Mouse (Mus musculus) sigmoid colon, adult 10 weeks (tissue): ENCODE data around the gene Slc35a3. TPM values are rescaled to one million over a fixed set of nuclear protein-coding genes. Genes with fewer than 3 reads are reported as not detected.

ENCODE experiments used
- polyA plus RNA-seq: library from polyadenylated mRNA; stranded (reverse); fragments of 350-450 nt; fragmentation: Illumina TruSeq; extraction: RNeasy Lipid Tissue Mini Kit (QIAGEN cat#74804); gene quantifications from one replicate; pipeline ENCODE4 v1.2.3, GENCODE M21; 2014; ENCODE audit warnings: low read depth, low replicate concordance

Gene Slc35a3
- 673 TPM for polyA plus RNA-seq

GRCm38 (mm10) chr3:116712436-116712881 is at the start of gene Slc35a3:
Gene Slc35a3 (minus strand): TSS chr3:116712831.

GRCm38 (mm10) chr3:116681160-116681559 is 31.5 kb downstream of the Slc35a3 start, which contains the start of gene Gm43191:
Gene Gm43191 (minus strand): TSS chr3:116681260.

DNA sequence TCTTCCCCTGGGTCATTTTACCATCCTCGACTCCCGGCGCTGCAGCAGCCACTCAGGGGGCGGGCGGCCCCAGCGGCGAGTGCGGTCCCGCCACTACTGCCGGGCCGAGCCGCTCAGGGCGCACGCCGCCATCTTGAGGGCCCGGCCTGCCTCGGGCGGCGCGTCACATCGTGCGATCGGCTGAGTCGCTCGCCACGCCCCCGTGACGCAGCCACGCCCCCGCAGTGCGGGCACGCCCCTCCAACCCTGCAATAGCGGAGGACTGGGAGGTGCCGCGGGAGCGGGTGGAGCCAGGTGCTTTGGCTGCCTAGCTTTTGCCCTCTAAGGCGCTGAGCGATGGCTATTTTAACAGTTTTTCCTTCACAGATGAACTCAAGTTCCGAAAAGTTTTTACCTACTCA is 50.2 kb downstream of the Slc35a3 start, which contains the start of gene Mfsd14a:
Mfsd14a (minus strand) TSS at position 215 of the 401 bp plus-strand sequence.

Other genes with a start within 250 kb of the Slc35a3 start
- 63.2 TPM for gene Rtca, start 204.6 kb downstream of the Slc35a3 start, polyA plus RNA-seq
- gene Dbt, start 199.8 kb downstream of the Slc35a3 start, polyA plus RNA-seq, result 57.3 TPM
- gene Lrrc39, start 149.9 kb downstream of the Slc35a3 start, polyA plus RNA-seq, result 0.41 TPM
- 21.3 TPM for gene Sass6, start 117.8 kb downstream of the Slc35a3 start, polyA plus RNA-seq
- 44.0 TPM for gene Trmt13, start 98.2 kb downstream of the Slc35a3 start, polyA plus RNA-seq
- 141 TPM for gene Mfsd14a, start 50.2 kb downstream of the Slc35a3 start, polyA plus RNA-seq
- gene Gm43191, start 31.6 kb downstream of the Slc35a3 start, polyA plus RNA-seq, result 1.0 TPM
- gene Agl, start 95.3 kb upstream of the Slc35a3 start, polyA plus RNA-seq, result 23.9 TPM
- gene Frrs1, start 146.6 kb upstream of the Slc35a3 start, polyA plus RNA-seq, result 25.1 TPM